Mouse (Mus musculus) ES-E14 (cell line): ENCODE measurements around the gene Pgm2.

Experiments used
- HCFC1 ChIP-seq: IDR thresholded peaks from 2 replicates; pipeline ENCODE4 v1.6.1; 2012; ENCODE audit warnings: low read length, inconsistent platforms, borderline replicate concordance; ENCODE audit not compliant: insufficient read depth
- ZC3H11A ChIP-seq: IDR thresholded peaks from 2 replicates; pipeline ENCODE4 v1.6.1; 2012; ENCODE audit warnings: low read depth, mild to moderate bottlenecking, inconsistent platforms, low read length, borderline replicate concordance
- ZNF384 ChIP-seq: IDR thresholded peaks from 2 replicates; pipeline ENCODE4 v1.6.1; 2012; ENCODE audit warnings: low read depth, low read length, inconsistent platforms

DNA sequence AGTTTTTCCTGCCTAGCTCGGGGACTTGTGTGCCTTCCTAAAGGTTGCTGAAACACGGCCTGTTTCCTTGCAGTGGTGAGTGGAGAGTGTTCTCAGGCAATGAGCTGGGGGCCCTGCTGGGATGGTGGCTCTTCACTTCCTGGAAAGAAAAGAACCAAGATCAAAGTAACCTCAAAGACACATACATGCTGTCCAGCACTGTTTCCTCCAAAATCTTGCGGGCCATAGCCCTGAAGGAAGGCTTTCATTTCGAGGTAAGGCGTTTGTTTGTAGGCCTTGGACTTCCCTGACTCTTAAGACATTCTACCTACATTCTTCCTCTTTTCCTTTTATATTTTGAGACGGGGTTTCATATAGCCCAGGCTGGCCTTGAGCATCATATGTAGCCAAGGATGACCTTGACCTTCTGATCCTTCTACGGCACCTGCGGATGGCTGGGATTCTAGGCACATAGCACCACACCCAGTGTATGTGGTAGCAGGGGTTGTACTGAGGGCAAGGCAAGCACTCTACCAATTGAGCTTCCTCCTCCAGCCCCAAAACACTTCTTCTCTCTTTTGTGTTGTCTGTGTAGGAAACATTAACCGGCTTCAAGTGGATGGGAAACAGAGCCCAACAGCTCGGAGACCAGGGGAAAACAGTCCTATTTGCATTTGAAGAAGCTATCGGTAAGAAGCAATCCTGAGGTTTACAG lies 15.0 kb downstream of the Pgm2 start:
- no peak for TF ChIP-seq ZC3H11A
- TF ChIP-seq HCFC1, result no peak
- TF ChIP-seq ZNF384, result no peak
